Mouse (Mus musculus) neural tube, embryonic 15.5 days (tissue): ENCODE data around the gene Cypt4. TPM values are rescaled to one million over a fixed set of nuclear protein-coding genes. Genes with fewer than 3 reads are reported as not detected.
"Not testable (repeated sequence)": the region's sequence is repeated elsewhere in the genome, so short reads cannot be mapped to it uniquely, and the experiment has no call there.

Source experiments
- ATAC-seq: fragments of 200-750 bp; cut with Nextera tagmentation; 2 replicates; pipeline ENCODE4 v1.8.0; 2017; ENCODE audit warnings: mild to moderate bottlenecking, moderate TSS enrichment, moderate library complexity; ENCODE audit not compliant: low FRiP score
- H3K27ac ChIP-seq: fragments of 300-500 bp; sonication (generic); replicated peaks from 2 replicates; pipeline ENCODE4 v1.5.1; 2015; ENCODE audit warnings: mild to moderate bottlenecking, inconsistent platforms
- H3K27me3 ChIP-seq: fragments of 300-500 bp; sonication (generic); replicated peaks from 2 replicates; pipeline ENCODE4 v1.6.1; 2015; ENCODE audit warnings: inconsistent platforms
- H3K36me3 ChIP-seq: fragments of 300-500 bp; sonication (generic); 2 replicates; pipeline ENCODE4 v1.6.1; 2015; ENCODE audit warnings: inconsistent platforms
- H3K4me1 ChIP-seq: fragments of 300-500 bp; sonication (generic); 2 replicates; pipeline ENCODE4 v1.6.1; 2015; ENCODE audit warnings: inconsistent platforms
- H3K4me2 ChIP-seq: fragments of 300-500 bp; sonication (generic); 2 replicates; pipeline ENCODE4 v1.6.1; 2015; ENCODE audit warnings: inconsistent platforms, mild to moderate bottlenecking, moderate library complexity
- H3K4me3 ChIP-seq: fragments of 300-500 bp; sonication (generic); replicated peaks from 2 replicates; pipeline ENCODE4 v1.5.1; 2015; ENCODE audit warnings: mild to moderate bottlenecking, inconsistent platforms
- H3K9ac ChIP-seq: fragments of 300-500 bp; sonication (generic); replicated peaks from 2 replicates; pipeline ENCODE4 v1.6.1; 2015; ENCODE audit warnings: mild to moderate bottlenecking, inconsistent platforms
- H3K9me3 ChIP-seq: fragments of 300-500 bp; sonication (generic); replicated peaks from 2 replicates; pipeline ENCODE4 v1.6.1; 2016; ENCODE audit warnings: inconsistent platforms
- WGBS: fragments of 180-500 bp; shearing (Covaris S2); methylation state at CpG from one replicate; pipeline ENCODE4 v1.1.7; 2015; ENCODE audit warnings: mixed read lengths; 5-methylcytosine and 5-hydroxymethylcytosine counted together
- polyA plus RNA-seq: library from polyadenylated mRNA; unstranded; fragments of >200 nt; fragmentation: Nextera tagmentation; extraction: Ambion mirVana; gene quantifications from 2 replicates; pipeline ENCODE4 v1.2.1, GENCODE M21; 2015

The Cypt4 gene
- polyA plus RNA-seq: not detected in 2 replicates

GRCm38 (mm10) chr9:24624896-24625295, at the start of gene Cypt4:
Gene Cypt4 (plus strand): TSS chr9:24625196.
- H3K9ac ChIP-seq: no peak within 1 kb of the TSS
- no peak within 1 kb of the TSS for H3K4me2 ChIP-seq
- H3K27ac ChIP-seq: no peak within 1 kb of the TSS
- no peaks in the 10 kb centered on the region for H3K4me1 ChIP-seq
- no peaks in the 10 kb centered on the region for H3K9me3 ChIP-seq
- ATAC-seq: no peak
- no peaks in the 10 kb centered on the region for H3K27me3 ChIP-seq
- 91% methylated on average over 5 of the region's 5 CpGs for WGBS
- no peak within 1 kb of the TSS for H3K4me3 ChIP-seq
- no peaks in the 10 kb centered on the region for H3K36me3 ChIP-seq

DNA sequence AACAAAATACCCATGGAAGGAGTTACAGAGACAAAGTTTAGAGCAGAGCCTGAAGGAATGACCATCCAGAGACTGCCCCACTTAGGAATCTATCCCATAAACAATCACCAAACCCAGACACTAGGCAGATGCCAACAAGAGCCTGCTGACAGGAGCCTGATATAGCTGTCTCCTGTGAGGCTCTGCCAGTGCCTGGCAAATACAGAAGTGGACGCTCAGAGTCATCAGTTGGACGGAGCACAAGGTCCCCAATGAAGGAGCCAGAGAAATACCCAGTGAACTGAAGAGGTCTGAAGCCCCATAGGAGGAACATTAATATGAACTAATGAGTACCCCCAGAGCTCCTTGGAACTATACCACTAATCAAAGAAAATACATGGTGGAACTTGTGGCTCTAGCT, 12.3 kb downstream of the Cypt4 start:
- H3K36me3 ChIP-seq, H3K9me3 ChIP-seq, H3K9ac ChIP-seq, H3K4me1 ChIP-seq, H3K4me3 ChIP-seq, H3K27me3 ChIP-seq, H3K27ac ChIP-seq, ATAC-seq, H3K4me2 ChIP-seq: not testable (repeated sequence)
- 88% methylated on average over 2 of the region's 2 CpGs for WGBS

Other genes starting within 250 kb of the Cypt4 start
- gene Dpy19l1, start 122.1 kb upstream of the Cypt4 start, polyA plus RNA-seq: 7.6 and 11.2 TPM in 2 replicates
- gene Dpy19l2, start 71.1 kb downstream of the Cypt4 start, polyA plus RNA-seq: 0.46 TPM in 2 replicates
- 0.03 and 0.28 TPM in 2 replicates for gene Tbx20, start 149.1 kb downstream of the Cypt4 start, polyA plus RNA-seq